Mouse (Mus musculus) hindbrain, postnatal 0 days (tissue): ENCODE results near the gene Mrps10. TPM values are rescaled to one million over a fixed set of nuclear protein-coding genes. Genes with fewer than 3 reads are reported as not detected.
A peak's percentile ranks its signal among the peaks of the same experiment; 100 is the strongest.

ENCODE experiments used
- ATAC-seq: fragments of 200-750 bp; cut with Nextera tagmentation; 2 replicates; pipeline ENCODE4 v1.8.0; 2017; ENCODE audit warnings: mild to moderate bottlenecking, moderate TSS enrichment, moderate library complexity
- DNase-seq: peaks from one replicate; pipeline ENCODE4 v3.0.0-alpha.2; 2015; ENCODE audit warnings: low spot score
- H3K27ac ChIP-seq: fragments of 300-500 bp; sonication (generic); 2 replicates; pipeline ENCODE4 v1.5.1; 2014; ENCODE audit warnings: mild to moderate bottlenecking
- H3K27me3 ChIP-seq: fragments of 300-500 bp; sonication (generic); 2 replicates; pipeline ENCODE4 v1.6.1; 2014; ENCODE audit warnings: low read length, mixed read lengths; ENCODE audit not compliant: insufficient read depth
- H3K36me3 ChIP-seq: fragments of 300-500 bp; sonication (generic); 2 replicates; pipeline ENCODE4 v1.6.1; 2014; ENCODE audit warnings: low read length, mixed read lengths; ENCODE audit not compliant: insufficient read depth
- H3K4me1 ChIP-seq: fragments of 300-500 bp; sonication (generic); 2 replicates; pipeline ENCODE4 v1.6.1; 2014; ENCODE audit warnings: antibody characterized with exemption, low read length, mixed read lengths; ENCODE audit not compliant: insufficient read depth
- H3K4me2 ChIP-seq: fragments of 300-500 bp; sonication (generic); 2 replicates; pipeline ENCODE4 v1.6.1; 2014; ENCODE audit warnings: low read depth, mild to moderate bottlenecking, low read length, moderate library complexity, mixed read lengths
- H3K4me3 ChIP-seq: fragments of 300-500 bp; sonication (generic); 2 replicates; pipeline ENCODE4 v1.5.1; 2014; ENCODE audit warnings: low read length
- H3K9ac ChIP-seq: fragments of 300-500 bp; sonication (generic); replicated peaks from 2 replicates; pipeline ENCODE4 v1.6.1; 2014; ENCODE audit warnings: mild to moderate bottlenecking, low read length, moderate library complexity, mixed read lengths
- H3K9me3 ChIP-seq: fragments of 300-500 bp; sonication (generic); 2 replicates; pipeline ENCODE4 v1.6.1; 2016; ENCODE audit warnings: low read length, mixed read lengths
- CTCF ChIP-seq: IDR thresholded peaks from 2 replicates; pipeline ENCODE4 v1.5.1; 2016; ENCODE audit warnings: antibody characterized with exemption, control low read depth, low read depth
- WGBS: fragments of 180-500 bp; shearing (Covaris S2); extraction: QIAGEN DNeasy Blood & Tissue Kit; methylation state at CpG from one replicate; pipeline ENCODE4 v1.1.7; 2014; 5-methylcytosine and 5-hydroxymethylcytosine counted together
- polyA plus RNA-seq: library from polyadenylated mRNA; unstranded; fragments of >200 nt; fragmentation: Nextera tagmentation; extraction: Ambion mirVana; gene quantifications from 2 replicates; pipeline ENCODE4 v1.2.1, GENCODE M21; 2015
- total RNA-seq: library from RNA; depleted of rRNA; stranded (reverse); fragments of >200 nt; gene quantifications from 2 replicates; pipeline ENCODE4 v1.2.3, GENCODE M21; 2014

Gene Mrps10
- total and polyA plus RNA-seq, 2 experiments from 2014 or later, result 32.9 to 76.9 TPM

DNA sequence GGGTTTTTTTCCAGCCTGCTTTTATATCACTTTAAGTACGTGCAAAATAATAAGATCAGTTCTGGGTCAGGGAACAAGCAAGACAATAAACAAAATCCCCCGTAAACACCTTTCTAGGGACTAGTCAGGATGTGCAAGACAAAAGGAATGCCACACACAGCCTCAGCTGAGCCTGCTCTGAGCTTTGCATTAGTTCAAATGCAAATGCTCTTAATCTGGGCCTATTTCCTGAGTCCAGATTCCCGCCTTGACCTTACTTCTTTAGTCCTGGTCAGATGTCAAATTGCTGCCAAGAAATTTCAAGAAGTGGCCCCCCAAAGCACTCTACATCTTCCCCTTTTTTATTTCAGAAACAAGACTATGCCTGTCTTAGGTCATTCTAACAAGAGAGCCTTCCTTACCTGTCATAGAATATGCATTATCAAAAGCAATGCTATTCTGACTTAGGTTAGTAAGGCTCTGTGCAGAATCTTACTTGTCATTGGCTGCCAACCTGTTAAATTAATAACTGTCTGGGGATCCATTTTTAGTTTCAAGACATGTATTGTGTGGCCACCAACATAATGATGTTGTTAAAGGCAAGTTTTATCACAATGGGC is 18.9 kb upstream of the Mrps10 start:
- H3K4me3 ChIP-seq, result no peak overlapping the region
- no peak for TF ChIP-seq CTCF
- H3K4me2 ChIP-seq, result no peak overlapping the region
- no peak for ATAC-seq
- H3K27me3 ChIP-seq, result no peaks in the 10 kb centered on the region
- H3K9ac ChIP-seq, result no peak overlapping the region
- 91% methylated on average over 3 of the region's 3 CpGs for WGBS
- H3K9me3 ChIP-seq, result peaks cover 12% of the 10 kb centered on the region; the same call in 1 of the 2 replicates
- H3K4me1 ChIP-seq, result no peaks in the 10 kb centered on the region
- no peak for DNase-seq
- peaks cover 52% of the 10 kb centered on the region for H3K36me3 ChIP-seq
- H3K27ac ChIP-seq, result no peak overlapping the region

GRCm38 (mm10) chr17:47359964-47360363 is 8.7 kb upstream of the Mrps10 start:
- 35% methylated on average over 6 of the region's 6 CpGs for WGBS
- Histone ChIP-seq H3K9ac (no peak overlapping the region), H3K36me3 (peaks cover 31% of the 10 kb centered on the region), H3K4me3 (no peak overlapping the region), H3K9me3 (no peaks in the 10 kb centered on the region), H3K4me1 (no peaks in the 10 kb centered on the region), H3K27me3 (no peaks in the 10 kb centered on the region), H3K27ac (no peak overlapping the region), H3K4me2 (no peak overlapping the region)
- DNase-seq, result peak; percentile 40
- TF ChIP-seq CTCF, result peak; percentile 54
- no peak for ATAC-seq

DNA sequence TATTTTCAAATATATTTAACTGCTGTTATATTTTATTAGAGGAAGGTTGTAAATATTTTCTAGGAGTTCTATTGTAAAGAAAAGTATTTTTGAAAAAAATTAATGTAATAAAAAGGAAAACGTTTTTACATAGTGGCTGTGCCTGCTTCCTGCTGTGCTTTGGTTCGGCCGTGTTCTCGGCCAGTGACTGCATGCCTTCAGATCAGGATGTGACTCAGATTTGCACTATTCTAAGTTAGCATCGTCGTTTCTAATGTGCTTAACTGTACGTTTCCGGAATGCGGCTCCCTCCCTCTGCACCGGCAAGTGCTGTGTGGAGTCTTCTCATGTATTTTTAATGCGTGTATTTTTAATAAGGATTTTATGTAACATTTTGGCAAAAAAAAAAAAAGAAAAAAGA is 7.3 kb upstream of the Mrps10 start:
- H3K27me3 ChIP-seq, result no peaks in the 10 kb centered on the region
- TF ChIP-seq CTCF, result no peak
- H3K9ac ChIP-seq, result no peak overlapping the region
- no peak overlapping the region for H3K4me2 ChIP-seq
- peaks cover 17% of the 10 kb centered on the region; the same call in 1 of the 2 replicates for H3K36me3 ChIP-seq
- 82% methylated on average over 11 of the region's 11 CpGs for WGBS
- H3K27ac ChIP-seq, result no peak overlapping the region
- ATAC-seq (no peak), DNase-seq (no peak)
- no peak overlapping the region for H3K4me3 ChIP-seq
- H3K4me1 ChIP-seq, result no peaks in the 10 kb centered on the region
- H3K9me3 ChIP-seq, result no peaks in the 10 kb centered on the region

DNA sequence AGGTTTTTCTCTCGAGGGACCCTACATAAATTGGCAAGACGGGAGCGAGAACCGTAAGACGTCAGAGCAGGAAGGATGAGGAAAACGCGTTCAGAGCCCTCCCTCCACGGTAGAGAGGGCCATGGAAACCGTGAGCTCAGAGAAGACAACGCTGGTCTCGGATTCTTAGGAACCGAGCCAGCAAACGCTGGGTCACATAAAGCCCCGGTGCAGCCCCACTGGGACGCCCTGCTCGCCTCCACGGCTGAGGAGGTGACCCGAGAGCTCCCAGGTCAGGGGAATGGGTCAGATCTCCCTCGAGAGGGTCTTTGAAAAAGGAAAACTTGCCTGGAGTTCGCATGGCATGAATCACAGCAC is 378 bp downstream of the Mrps10 start:
- ATAC-seq (peak; percentile 75), DNase-seq (no peak)
- H3K9ac ChIP-seq, result peak overlapping the region; percentile 55
- peak overlapping the region; percentile 59 for H3K4me3 ChIP-seq
- no peaks in the 10 kb centered on the region for H3K9me3 ChIP-seq
- H3K27ac ChIP-seq, result peak overlapping the region; percentile 70
- no peak for TF ChIP-seq CTCF
- 2% methylated on average over 20 of the region's 20 CpGs for WGBS
- no peaks in the 10 kb centered on the region for H3K4me1 ChIP-seq
- peaks cover 13% of the 10 kb centered on the region; the same call in 1 of the 2 replicates for H3K36me3 ChIP-seq
- H3K4me2 ChIP-seq, result peak overlapping the region; percentile 66
- 0 out of 2 replicates have a peak, but pooled peaks cover 4% of the 10 kb centered on the region for H3K27me3 ChIP-seq

GRCm38 (mm10) chr17:47371451-47371850 is 2.8 kb downstream of the Mrps10 start:
- H3K9me3 ChIP-seq, result no peaks in the 10 kb centered on the region
- WGBS, result 10% methylated on average over 4 of the region's 4 CpGs
- peak; percentile 88 for DNase-seq
- H3K27me3 ChIP-seq, result 0 out of 2 replicates have a peak, but pooled peaks cover 4% of the 10 kb centered on the region
- H3K4me1 ChIP-seq, result no peaks in the 10 kb centered on the region
- H3K27ac ChIP-seq, result no peak overlapping the region
- TF ChIP-seq CTCF, result peak; percentile 91
- ATAC-seq, result peak; percentile 76
- H3K4me3 ChIP-seq, result no peak overlapping the region
- peaks cover 30% of the 10 kb centered on the region for H3K36me3 ChIP-seq
- H3K4me2 ChIP-seq, result no peak overlapping the region
- no peak overlapping the region for H3K9ac ChIP-seq

- peaks cover 43% of the 10 kb centered on the region for H3K36me3 ChIP-seq
- H3K27ac ChIP-seq, result no peak overlapping the region
- WGBS, result 93% methylated on average over 6 of the region's 6 CpGs
- H3K27me3 ChIP-seq, result no peaks in the 10 kb centered on the region
- no peak overlapping the region for H3K4me3 ChIP-seq
- no peak overlapping the region for H3K4me2 ChIP-seq
- no peak overlapping the region for H3K9ac ChIP-seq
- no peak for ATAC-seq
- H3K9me3 ChIP-seq, result no peaks in the 10 kb centered on the region
- no peak for DNase-seq
- no peak for TF ChIP-seq CTCF
- H3K4me1 ChIP-seq, result no peaks in the 10 kb centered on the region
Observed at GRCm38 (mm10) chr17:47373991-47374390, 5.3 kb downstream of the Mrps10 start.

- no peak overlapping the region for H3K9ac ChIP-seq
- no peaks in the 10 kb centered on the region for H3K9me3 ChIP-seq
- DNase-seq (no peak), ATAC-seq (no peak)
- WGBS, result 84% methylated on average over 6 of the region's 6 CpGs
- no peak overlapping the region for H3K4me3 ChIP-seq
- TF ChIP-seq CTCF, result no peak
- H3K27ac ChIP-seq, result no peak overlapping the region
- no peaks in the 10 kb centered on the region for H3K4me1 ChIP-seq
- H3K27me3 ChIP-seq, result no peaks in the 10 kb centered on the region
- H3K4me2 ChIP-seq, result no peak overlapping the region
- peaks cover 60% of the 10 kb centered on the region for H3K36me3 ChIP-seq
Observed at GRCm38 (mm10) chr17:47376779-47377280, 8.1 kb downstream of the Mrps10 start.
